Comparison of ENCODE assay signal across 25 mouse cellular contexts in the genomic region with DNA sequence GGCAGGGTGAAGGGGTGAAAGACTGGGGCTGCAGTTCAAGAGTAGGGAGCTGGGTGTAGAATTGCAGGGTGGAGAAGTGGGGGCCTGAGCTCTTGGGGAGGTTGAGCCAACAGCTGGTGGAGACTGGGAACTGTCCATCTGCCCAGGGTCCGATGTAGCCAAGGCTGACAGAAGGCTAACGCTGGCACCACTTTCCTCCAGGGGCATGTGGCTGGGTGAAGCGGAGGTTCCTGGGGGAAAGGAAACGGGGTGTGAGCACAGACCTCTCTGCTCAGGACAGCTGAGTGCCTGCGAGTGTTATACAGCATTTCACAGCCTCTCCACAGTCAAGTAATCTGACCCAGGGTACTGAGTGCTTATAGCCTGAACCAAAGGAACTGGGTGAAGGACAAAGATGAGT. TPM values are rescaled to one million over a fixed set of nuclear protein-coding genes. Genes with fewer than 3 reads are reported as not detected.
"Had no signal": no experiment of that assay in that cellular context is flagged by ENCODE, and none has a peak within 500 bp of the region (broad histone marks: within the 10 kb centered on the region; RNA-seq: fewer than 3 reads in every experiment).

No protein-coding gene starts in this region.

- ATAC-seq: liver, postnatal 0 days; lung, postnatal 0 days; midbrain, embryonic 13.5 days; midbrain, embryonic 15.5 days had no signal

- H3K9ac ChIP-seq: liver, postnatal 0 days; lung, embryonic 15.5 days; midbrain, embryonic 13.5 days; neural tube, embryonic 13.5 days; stomach, embryonic 15.5 days had no signal

- H3K27ac ChIP-seq: lung, embryonic 15.5 days; macrophage; midbrain, embryonic 13.5 days; midbrain, embryonic 15.5 days; neural tube, embryonic 13.5 days; stomach, embryonic 15.5 days; stomach, postnatal 0 days had no signal

- DNase-seq: liver, postnatal 0 days; lung, adult 2 months; lung, postnatal 14 days; lung, postnatal 36 days; right cerebral cortex, postnatal 14 days; thymus, adult 2 months; thymus, postnatal 25 days; thymus, postnatal 4 days had no signal

- H3K27me3 ChIP-seq: lung, embryonic 15.5 days; megakaryocyte, embryonic 14.5 days; midbrain, embryonic 13.5 days; midbrain, embryonic 15.5 days; neural tube, embryonic 13.5 days had no signal

- H3K4me3 ChIP-seq: megakaryocyte, embryonic 14.5 days; midbrain, embryonic 15.5 days; neural tube, embryonic 13.5 days; stomach, embryonic 15.5 days had no signal

- H3K4me2 ChIP-seq: lung, embryonic 15.5 days; midbrain, embryonic 11.5 days; midbrain, embryonic 13.5 days; midbrain, embryonic 15.5 days; neural tube, embryonic 13.5 days; stomach, embryonic 15.5 days had no signal

- H3K9me3 ChIP-seq: lung, embryonic 15.5 days; megakaryocyte, embryonic 14.5 days; midbrain, embryonic 13.5 days; midbrain, embryonic 15.5 days; neural tube, embryonic 13.5 days; stomach, embryonic 15.5 days had no signal

RNA-seq across cellular contexts. Expression of a gene that starts 8.7 kb away (rescaled TPM):
- total RNA-seq: megakaryocyte progenitor cell, adult 5-6 weeks; midbrain, postnatal 0 days; monocyte, adult 5-6 weeks; neutrophil, adult 5-6 weeks had no signal
- polyA plus RNA-seq: liver, postnatal 0 days; lung, adult 2 months; lung, postnatal 0 days; macrophage; midbrain, embryonic 11.5 days; neural tube, embryonic 11.5 days; neural tube, embryonic 13.5 days; spleen, adult 2 months; thymus, adult 2 months; urinary bladder, adult 2 months had no signal

RNA-seq across cellular contexts. Expression of a gene that starts 9.3 kb away (rescaled TPM):
- total RNA-seq: monocyte, adult 5-6 weeks had no signal

RNA-seq across cellular contexts. Expression of a gene that starts 12.7 kb away (rescaled TPM):
- polyA plus RNA-seq: macrophage had no signal
